Mouse (Mus musculus): ENCODE data around the gene Ndrg4. TPM values are rescaled to one million over a fixed set of nuclear protein-coding genes. Genes with fewer than 3 reads are reported as not detected.

Ndrg4 gene
- polyA plus RNA-seq, 1 experiment: 43.3 TPM

GRCm38 (mm10) chr8:95764133-95764532, 87.4 kb downstream of the Ndrg4 start:
- TF ChIP-seq MYOG (IDR thresholded peaks at IDR 0.05; ENCODE audit: control insufficient read depth, extremely low read depth, insufficient read length) (no peak), MAX (IDR thresholded peaks at IDR 0.05) (no peak), FOSL1 (IDR thresholded peaks at IDR 0.05; ENCODE audit: insufficient read depth, low read length, poor library complexity, severe bottlenecking) (no peak), CEBPB (IDR thresholded peaks at IDR 0.05; ENCODE audit: low read depth) (no peak), CTCF (IDR thresholded peaks at IDR 0.05; ENCODE audit: control insufficient read depth, insufficient read depth, insufficient read length) (no peak), MYOD1 (IDR thresholded peaks at IDR 0.05; ENCODE audit: control insufficient read depth, insufficient read length, low read depth) (no peak)
- Histone ChIP-seq H3K79me3 (ENCODE audit: low read depth) (no peaks in the 10 kb centered on the region), H3K4me3 (ENCODE audit: insufficient read depth, poor library complexity, severe bottlenecking) (no peak overlapping the region), H3K79me2 (ENCODE audit: control insufficient read depth, insufficient read depth) (no peaks in the 10 kb centered on the region), H3ac (ENCODE audit: control insufficient read depth, insufficient read length, low read depth) (no peak overlapping the region), H3K36me3 (ENCODE audit: control insufficient read depth, insufficient read depth) (peaks cover 97% of the 10 kb centered on the region), H3K27me3 (ENCODE audit: control insufficient read depth, insufficient read depth, insufficient read length) (no peaks in the 10 kb centered on the region)

Small RNA genes within 50 kb of the gene (microRNA-seq; reads per million reads assigned to microRNA genes)
- gene Mir7073 (ENCODE audit: borderline microRNAs expressed): 0.44 reads per million, percentile 6 among the genes with 10 or more reads in this experiment

Other genes starting within 250 kb of the Ndrg4 start
- gene Cfap20, start 242.1 kb upstream of the Ndrg4 start, polyA plus RNA-seq (2012; fragmentation: generic; extraction: Trizol): 45.0 TPM
- 61.0 TPM for gene Csnk2a2, start 186.9 kb upstream of the Ndrg4 start, polyA plus RNA-seq (2012; fragmentation: generic; extraction: Trizol)
- not detected for gene Ccdc113, start 142.9 kb upstream of the Ndrg4 start, polyA plus RNA-seq (2012; fragmentation: generic; extraction: Trizol)
- not detected for gene Prss54, start 100.6 kb upstream of the Ndrg4 start, polyA plus RNA-seq (2012; fragmentation: generic; extraction: Trizol)
- 8.3 TPM for gene Gins3, start 43.5 kb upstream of the Ndrg4 start, polyA plus RNA-seq (2012; fragmentation: generic; extraction: Trizol)
- 12.6 TPM for gene Setd6, start 38.9 kb downstream of the Ndrg4 start, polyA plus RNA-seq (2012; fragmentation: generic; extraction: Trizol)
- 40.6 TPM for gene Cnot1, start 130.5 kb downstream of the Ndrg4 start, polyA plus RNA-seq (2012; fragmentation: generic; extraction: Trizol)
- gene Sap18b, start 148.4 kb downstream of the Ndrg4 start, polyA plus RNA-seq (2012; fragmentation: generic; extraction: Trizol): 218 TPM
- gene Slc38a7, start 176.6 kb downstream of the Ndrg4 start, polyA plus RNA-seq (2012; fragmentation: generic; extraction: Trizol): 26.2 TPM
- gene Got2, start 211.6 kb downstream of the Ndrg4 start, polyA plus RNA-seq (2012; fragmentation: generic; extraction: Trizol): 189 TPM